Mouse (Mus musculus) kidney, adult 11 months (tissue): ENCODE results near the gene 2510002D24Rik.
"Not testable (repeated sequence)": the region's sequence is repeated elsewhere in the genome, so short reads cannot be mapped to it uniquely, and the experiment has no call there.

Experiments used
- DNase-seq: peaks from one replicate; pipeline ENCODE4 v3.0.0; 2022

2510002D24Rik gene

GRCm38 (mm10) chr16:18858551-18858950 is 22.2 kb downstream of the 2510002D24Rik start:
- DNase-seq = peak; percentile 56

GRCm38 (mm10) chr16:18860186-18860585 is 23.8 kb downstream of the 2510002D24Rik start:
- peak; percentile 43 for DNase-seq

- DNase-seq = not testable (repeated sequence)
Observed at GRCm38 (mm10) chr16:18870495-18870894, 34.1 kb downstream of the 2510002D24Rik start.

- no peak for DNase-seq
Observed at GRCm38 (mm10) chr16:18876091-18876441, 39.7 kb downstream of the 2510002D24Rik start.

- peak; percentile 96 for DNase-seq
Observed at GRCm38 (mm10) chr16:18876442-18877308, 40.3 kb downstream of the 2510002D24Rik start, which contains the start of the genes Mrpl40 and Hira. Mrpl40 (minus strand) TSS chr16:18876862. Hira (plus strand) TSS chr16:18877037.

GRCm38 (mm10) chr16:18877386-18878090 is 41.2 kb downstream of the 2510002D24Rik start:
- DNase-seq = peak; percentile 63

- no peak for DNase-seq
Observed at GRCm38 (mm10) chr16:18878091-18878720, 41.8 kb downstream of the 2510002D24Rik start.

GRCm38 (mm10) chr16:18884044-18884443 is 47.7 kb downstream of the 2510002D24Rik start:
- DNase-seq = no peak
